Mouse (Mus musculus) limb, embryonic 12.5 days (tissue): ENCODE measurements around the gene Sema7a. TPM values are rescaled to one million over a fixed set of nuclear protein-coding genes. Genes with fewer than 3 reads are reported as not detected.

Source experiments
- ATAC-seq: fragments of 200-750 bp; cut with Nextera tagmentation; 2 replicates; pipeline ENCODE4 v1.8.0; 2017; ENCODE audit warnings: low read depth, moderate TSS enrichment; ENCODE audit not compliant: insufficient number of reproducible peaks, insufficient read depth, low FRiP score, low TSS enrichment
- H3K27ac ChIP-seq: fragments of 300-500 bp; sonication (generic); 2 replicates; pipeline ENCODE4 v1.5.1; 2016; ENCODE audit warnings: mild to moderate bottlenecking, moderate library complexity
- H3K27me3 ChIP-seq: fragments of 300-500 bp; sonication (generic); 2 replicates; pipeline ENCODE4 v1.6.1; 2016; ENCODE audit warnings: mild to moderate bottlenecking, moderate library complexity
- H3K36me3 ChIP-seq: fragments of 300-500 bp; sonication (generic); 2 replicates; pipeline ENCODE4 v1.6.1; 2016; ENCODE audit warnings: mild to moderate bottlenecking, moderate library complexity
- H3K4me1 ChIP-seq: fragments of 300-500 bp; sonication (generic); replicated peaks from 2 replicates; pipeline ENCODE4 v1.6.1; 2016
- H3K4me2 ChIP-seq: fragments of 300-500 bp; sonication (generic); 2 replicates; pipeline ENCODE4 v1.6.1; 2016; ENCODE audit warnings: mild to moderate bottlenecking, moderate library complexity
- H3K4me3 ChIP-seq: fragments of 300-500 bp; sonication (generic); replicated peaks from 2 replicates; pipeline ENCODE4 v1.5.1; 2016; ENCODE audit warnings: mild to moderate bottlenecking
- H3K9ac ChIP-seq: fragments of 300-500 bp; sonication (generic); replicated peaks from 2 replicates; pipeline ENCODE4 v1.6.1; 2016; ENCODE audit warnings: mild to moderate bottlenecking, moderate library complexity
- H3K9me3 ChIP-seq: fragments of 300-500 bp; sonication (generic); 2 replicates; pipeline ENCODE4 v1.6.1; 2016; ENCODE audit warnings: mild to moderate bottlenecking, moderate library complexity
- WGBS: fragments of 180-500 bp; shearing (Covaris S2); methylation state at CpG from one replicate; pipeline ENCODE4 v1.1.7; 2016; 5-methylcytosine and 5-hydroxymethylcytosine counted together
- polyA plus RNA-seq: library from polyadenylated mRNA; unstranded; fragments of >200 nt; fragmentation: Nextera tagmentation; extraction: Ambion mirVana; gene quantifications from 2 replicates; pipeline ENCODE4 v1.2.1, GENCODE M21; 2016

The Sema7a gene
- polyA plus RNA-seq, 1 experiment from 2014 or later = 0.99 TPM

DNA sequence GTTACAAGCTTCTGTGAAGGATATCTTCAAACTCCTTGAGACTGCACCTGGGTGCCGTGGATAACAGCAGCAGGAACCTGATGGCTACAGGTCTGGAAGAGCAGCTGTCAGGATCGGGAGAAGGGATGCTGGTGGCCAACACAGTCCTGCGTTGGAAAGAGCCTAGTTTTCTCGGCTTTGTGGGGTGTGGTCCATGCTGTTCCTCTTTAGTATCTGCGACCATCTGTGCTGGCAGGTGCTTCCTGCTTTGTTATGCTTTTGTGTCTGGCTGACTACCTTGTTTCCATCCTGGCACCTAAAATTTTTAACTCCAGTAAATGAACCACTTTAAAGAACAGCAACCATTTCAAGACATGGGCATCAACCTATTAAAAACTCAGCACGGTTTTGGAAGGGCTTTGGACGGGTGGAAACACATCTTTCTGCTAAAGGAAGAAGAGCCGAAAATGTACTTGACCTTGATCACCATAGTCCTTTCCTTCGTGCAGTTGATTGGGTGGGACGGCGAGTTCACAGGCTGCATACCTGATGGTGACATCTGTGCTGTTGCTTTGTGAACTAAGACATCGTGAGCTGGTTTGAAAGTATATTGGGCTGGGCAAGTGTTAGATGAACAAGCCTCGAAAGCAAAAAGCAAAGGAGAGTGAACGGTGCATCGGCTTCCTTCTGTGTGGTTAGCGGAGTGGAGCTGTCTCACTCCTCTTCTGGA lies 66.0 kb downstream of the Sema7a start, which contains the start of gene Cyp11a1:
Gene Cyp11a1 (plus strand): TSS at position 659 of the 709 bp plus-strand sequence.
- no peak for ATAC-seq
- H3K4me3 ChIP-seq = no peak within 1 kb of the TSS
- no peaks in the 10 kb centered on the region for H3K9me3 ChIP-seq
- H3K27me3 ChIP-seq = peaks cover 4% of the 10 kb centered on the region
- peaks cover 5% of the 10 kb centered on the region for H3K4me1 ChIP-seq
- H3K27ac ChIP-seq = no peak within 1 kb of the TSS
- 84% methylated on average over 16 of the region's 16 CpGs for WGBS
- H3K4me2 ChIP-seq = no peak within 1 kb of the TSS
- no peak within 1 kb of the TSS for H3K9ac ChIP-seq
- H3K36me3 ChIP-seq = no peaks in the 10 kb centered on the region

DNA sequence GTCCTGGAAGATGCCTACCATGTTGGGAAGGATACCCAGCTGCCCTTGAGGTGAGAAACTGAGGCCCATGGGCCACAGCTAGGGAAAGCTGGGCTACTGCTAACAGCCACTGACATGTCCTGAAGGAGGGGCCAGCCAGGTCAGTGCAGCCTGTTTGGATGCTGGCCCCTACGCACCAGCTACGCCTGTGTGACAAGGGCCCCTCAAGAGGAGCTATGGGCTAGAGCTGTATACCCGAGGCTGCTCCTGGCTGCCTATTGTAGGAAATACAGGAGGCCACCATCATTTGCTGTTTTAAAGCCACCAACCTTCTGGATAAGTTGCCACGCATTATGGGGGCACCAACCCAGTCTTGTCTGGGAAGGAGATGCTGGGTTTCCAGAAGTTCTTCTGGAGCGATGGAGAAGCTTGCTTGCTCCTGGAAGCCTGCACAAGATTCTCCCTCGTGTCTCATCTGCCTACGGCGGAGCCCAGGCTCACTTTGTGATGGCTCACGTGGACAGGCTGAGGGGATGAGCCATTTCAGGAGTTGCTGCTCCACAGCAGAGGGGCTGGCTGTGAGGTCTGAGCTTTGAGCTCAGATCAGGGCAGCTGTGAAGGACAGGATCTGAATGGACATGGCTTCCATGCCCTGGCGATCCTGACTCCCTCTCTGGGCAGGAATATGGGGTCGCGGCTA lies 68.6 kb downstream of the Sema7a start:
- no peak overlapping the region for H3K4me3 ChIP-seq
- no peak overlapping the region for H3K9ac ChIP-seq
- H3K9me3 ChIP-seq = no peaks in the 10 kb centered on the region
- no peaks in the 10 kb centered on the region for H3K36me3 ChIP-seq
- peaks cover 11% of the 10 kb centered on the region for H3K4me1 ChIP-seq
- H3K27me3 ChIP-seq = peaks cover 3% of the 10 kb centered on the region; the same call in 1 of the 2 replicates
- ATAC-seq = peak; percentile 19; the same call in 1 of the 2 replicates
- no peak overlapping the region for H3K4me2 ChIP-seq
- WGBS = 69% methylated on average over 12 of the region's 12 CpGs
- peak overlapping the region; percentile 53; the same call in 1 of the 2 replicates for H3K27ac ChIP-seq

DNA sequence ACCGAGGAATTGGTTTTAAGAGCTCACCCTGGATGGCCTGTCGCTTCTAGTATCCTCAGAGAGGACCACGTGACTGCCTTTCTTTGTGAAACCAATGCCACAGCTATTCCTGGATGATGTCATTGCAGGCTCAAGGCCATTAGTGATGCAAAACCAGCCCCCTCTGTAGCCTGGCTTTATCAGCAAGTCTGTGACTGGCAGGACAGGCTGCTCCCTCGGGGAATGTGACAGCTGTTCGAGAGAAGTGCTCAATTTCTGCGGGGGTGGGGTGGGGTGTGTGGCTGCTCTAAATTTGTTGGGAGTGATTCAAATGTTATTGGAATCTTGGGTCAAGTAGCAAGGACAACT lies 69.1 kb downstream of the Sema7a start:
- Histone ChIP-seq H3K27ac (no peak overlapping the region), H3K4me1 (peaks cover 11% of the 10 kb centered on the region), H3K4me2 (no peak overlapping the region), H3K4me3 (no peak overlapping the region), H3K36me3 (no peaks in the 10 kb centered on the region), H3K9ac (no peak overlapping the region), H3K9me3 (no peaks in the 10 kb centered on the region), H3K27me3 (peaks cover 3% of the 10 kb centered on the region; the same call in 1 of the 2 replicates)
- peak; percentile 55; the same call in 1 of the 2 replicates for ATAC-seq
- 9% methylated on average over 6 of the region's 6 CpGs for WGBS

DNA sequence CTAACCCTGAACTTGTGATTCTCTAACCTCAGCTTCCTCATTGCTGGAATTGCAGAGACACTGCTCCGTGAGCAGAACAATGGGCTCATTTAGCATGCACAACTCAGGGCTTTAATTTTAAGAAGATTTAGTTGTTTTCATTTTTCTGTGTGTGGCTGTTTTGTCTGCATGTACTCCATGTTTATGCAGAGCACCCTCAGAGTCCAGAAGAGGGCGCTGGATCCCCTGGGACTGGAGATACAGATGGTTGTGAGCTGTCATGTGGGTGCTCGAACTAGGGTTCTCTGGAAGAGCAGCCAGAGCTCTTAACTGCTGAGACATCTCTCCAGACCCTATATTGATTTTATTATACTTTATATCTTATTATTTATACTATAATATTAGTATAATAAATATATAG lies 69.7 kb downstream of the Sema7a start:
- Histone ChIP-seq H3K4me3 (no peak overlapping the region), H3K36me3 (no peaks in the 10 kb centered on the region), H3K4me1 (peaks cover 11% of the 10 kb centered on the region), H3K9ac (no peak overlapping the region), H3K27me3 (no peaks in the 10 kb centered on the region), H3K4me2 (no peak overlapping the region), H3K27ac (no peak overlapping the region), H3K9me3 (no peaks in the 10 kb centered on the region)
- no peak for ATAC-seq
- 64% methylated on average over 3 of the region's 3 CpGs for WGBS

DNA sequence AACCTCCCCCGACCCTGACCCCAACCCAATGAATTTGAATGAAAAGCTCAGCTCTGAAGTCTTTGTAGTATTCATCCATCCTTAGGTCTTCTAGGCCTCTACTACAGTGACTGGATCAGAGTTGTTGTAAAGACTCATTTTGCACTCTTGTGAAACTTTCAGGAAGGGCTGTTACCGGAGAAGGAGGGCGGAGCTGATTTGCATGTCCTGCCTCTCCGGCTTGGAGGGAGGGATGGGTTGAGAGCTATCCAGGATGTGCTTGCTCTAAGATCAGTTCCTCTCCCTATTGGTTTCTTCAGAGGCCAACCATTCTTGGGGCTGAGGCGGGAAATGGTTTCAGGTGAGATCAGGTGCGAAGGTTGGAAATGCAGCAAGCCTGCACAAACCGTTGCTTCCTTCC lies 71.1 kb downstream of the Sema7a start:
- no peaks in the 10 kb centered on the region for H3K9me3 ChIP-seq
- no peak overlapping the region for H3K9ac ChIP-seq
- H3K36me3 ChIP-seq = no peaks in the 10 kb centered on the region
- 29% methylated on average over 7 of the region's 7 CpGs for WGBS
- 0 out of 2 replicates have a peak, but pooled peaks have one; percentile 53 for ATAC-seq
- peaks cover 11% of the 10 kb centered on the region for H3K4me1 ChIP-seq
- no peak overlapping the region for H3K4me3 ChIP-seq
- peak overlapping the region; percentile 31 for H3K4me2 ChIP-seq
- H3K27ac ChIP-seq = 0 out of 2 replicates have a peak overlapping the region, but pooled peaks have one; percentile 59
- peaks cover 7% of the 10 kb centered on the region; the same call in 1 of the 2 replicates for H3K27me3 ChIP-seq

DNA sequence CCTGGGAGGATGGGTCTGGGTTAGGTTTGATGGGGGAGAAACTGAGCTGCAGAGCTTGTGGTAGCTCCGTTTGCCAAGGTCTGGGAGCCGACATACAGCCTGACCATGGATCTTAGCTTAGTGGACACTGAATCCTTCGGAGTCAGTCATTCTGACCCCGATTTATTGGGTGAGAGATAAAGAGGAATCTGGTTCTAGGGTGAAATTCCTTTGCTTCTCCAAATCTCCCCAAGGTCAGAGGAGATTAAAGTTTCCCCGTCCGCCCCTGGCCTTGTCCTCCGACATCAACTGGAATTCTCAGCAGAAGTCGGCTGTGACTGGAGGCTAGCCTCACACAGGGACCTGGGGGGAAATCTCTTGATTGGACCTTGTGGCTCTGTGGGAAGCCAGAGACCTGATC lies 71.6 kb downstream of the Sema7a start:
- Histone ChIP-seq H3K36me3 (no peaks in the 10 kb centered on the region), H3K9ac (no peak overlapping the region), H3K4me3 (no peak overlapping the region), H3K4me2 (peak overlapping the region; percentile 31; the same call in 1 of the 2 replicates), H3K9me3 (no peaks in the 10 kb centered on the region), H3K4me1 (peaks cover 11% of the 10 kb centered on the region), H3K27me3 (peaks cover 9% of the 10 kb centered on the region; the same call in 1 of the 2 replicates), H3K27ac (no peak overlapping the region)
- 71% methylated on average over 8 of the region's 8 CpGs for WGBS
- no peak for ATAC-seq

Other genes with a start within 250 kb of the Sema7a start
- 41.4 and 42.1 TPM in 2 replicates for gene Edc3, start 231.6 kb upstream of the Sema7a start, polyA plus RNA-seq
- gene Clk3, start 174.3 kb upstream of the Sema7a start, polyA plus RNA-seq = 79.6 and 83.3 TPM in 2 replicates
- gene Arid3b, start 103.3 kb upstream of the Sema7a start, polyA plus RNA-seq = 19.0 and 22.4 TPM in 2 replicates
- 117 and 124 TPM in 2 replicates for gene Ubl7, start 29.1 kb upstream of the Sema7a start, polyA plus RNA-seq
- gene Cyp11a1, start 66.3 kb downstream of the Sema7a start, polyA plus RNA-seq = 0.16 and 0.24 TPM in 2 replicates
- gene Stra6, start 123.7 kb downstream of the Sema7a start, polyA plus RNA-seq = 37.5 and 49.0 TPM in 2 replicates
- 0.19 and 0.42 TPM in 2 replicates for gene Ccdc33, start 178.7 kb downstream of the Sema7a start, polyA plus RNA-seq